Mouse (Mus musculus) heart, embryonic 16.5 days (tissue): Measurements from ENCODE around the gene Myl4. TPM values are rescaled to one million over a fixed set of nuclear protein-coding genes. Genes with fewer than 3 reads are reported as not detected.

Experiments used
- ATAC-seq: fragments of 200-750 bp; cut with Nextera tagmentation; replicated peaks from 2 replicates; pipeline ENCODE4 v1.8.0; 2017; ENCODE audit warnings: moderate number of reproducible peaks; ENCODE audit not compliant: insufficient read depth, low FRiP score; ENCODE audit errors: extremely low read depth
- H3K27ac ChIP-seq: fragments of 300-500 bp; sonication (generic); 2 replicates; pipeline ENCODE4 v1.5.1; 2014; ENCODE audit warnings: mild to moderate bottlenecking, low read length, control low read depth, moderate library complexity
- H3K27me3 ChIP-seq: fragments of 300-500 bp; sonication (generic); 2 replicates; pipeline ENCODE4 v1.6.1; 2014; ENCODE audit warnings: low read length, mixed read lengths; ENCODE audit not compliant: control insufficient read depth, insufficient read depth
- H3K36me3 ChIP-seq: fragments of 300-500 bp; sonication (generic); 2 replicates; pipeline ENCODE4 v1.6.1; 2014; ENCODE audit not compliant: control insufficient read depth, insufficient read depth
- H3K4me1 ChIP-seq: fragments of 300-500 bp; sonication (generic); 2 replicates; pipeline ENCODE4 v1.6.1; 2014; ENCODE audit warnings: low read length, mixed read lengths; ENCODE audit not compliant: control insufficient read depth, insufficient read depth
- H3K4me2 ChIP-seq: fragments of 300-500 bp; sonication (generic); 2 replicates; pipeline ENCODE4 v1.6.1; 2014; ENCODE audit warnings: low read depth, mild to moderate bottlenecking, control low read depth, low read length
- H3K4me3 ChIP-seq: fragments of 300-500 bp; sonication (generic); 2 replicates; pipeline ENCODE4 v1.5.1; 2014; ENCODE audit warnings: mild to moderate bottlenecking, control low read depth, low read length
- H3K9ac ChIP-seq: fragments of 300-500 bp; sonication (generic); 2 replicates; pipeline ENCODE4 v1.6.1; 2014; ENCODE audit warnings: low read length, control low read depth
- H3K9me3 ChIP-seq: fragments of 300-500 bp; sonication (generic); replicated peaks from 2 replicates; pipeline ENCODE4 v1.6.1; 2016; ENCODE audit warnings: low read length; ENCODE audit not compliant: control insufficient read depth
- WGBS: fragments of 180-500 bp; shearing (Covaris S2); extraction: QIAGEN DNeasy Blood & Tissue Kit; methylation state at CpG from one replicate; pipeline ENCODE4 v1.1.7; 2014; 5-methylcytosine and 5-hydroxymethylcytosine counted together
- polyA plus RNA-seq: library from polyadenylated mRNA; unstranded; fragments of >200 nt; fragmentation: Nextera tagmentation; extraction: Ambion mirVana; gene quantifications from 2 replicates; pipeline ENCODE4 v1.2.1, GENCODE M21; 2015

Gene Myl4
- polyA plus RNA-seq, 1 experiment from 2014 or later: 1,841 TPM

GRCm38 (mm10) chr11:104618638-104619076 is 68.2 kb downstream of the Myl4 start:
- Histone ChIP-seq H3K4me2 (no peak overlapping the region), H3K36me3 (no peaks in the 10 kb centered on the region), H3K27me3 (no peaks in the 10 kb centered on the region), H3K9ac (no peak overlapping the region), H3K9me3 (no peaks in the 10 kb centered on the region), H3K4me3 (no peak overlapping the region), H3K27ac (no peak overlapping the region), H3K4me1 (peaks cover 13% of the 10 kb centered on the region)
- 61% methylated on average over 6 of the region's 6 CpGs for WGBS
- no peak for ATAC-seq

GRCm38 (mm10) chr11:104619084-104620022 is 68.9 kb downstream of the Myl4 start:
- Histone ChIP-seq H3K9ac (no peak overlapping the region), H3K9me3 (no peaks in the 10 kb centered on the region), H3K4me2 (no peak overlapping the region), H3K4me1 (peaks cover 13% of the 10 kb centered on the region), H3K27me3 (no peaks in the 10 kb centered on the region), H3K36me3 (no peaks in the 10 kb centered on the region), H3K27ac (no peak overlapping the region), H3K4me3 (no peak overlapping the region)
- ATAC-seq: no peak
- WGBS: 78% methylated on average over 13 of the region's 13 CpGs

GRCm38 (mm10) chr11:104622040-104622962 is 71.8 kb downstream of the Myl4 start:
- Histone ChIP-seq H3K27ac (no peak overlapping the region), H3K27me3 (no peaks in the 10 kb centered on the region), H3K4me1 (peaks cover 13% of the 10 kb centered on the region), H3K36me3 (no peaks in the 10 kb centered on the region), H3K9me3 (no peaks in the 10 kb centered on the region), H3K4me3 (no peak overlapping the region), H3K4me2 (no peak overlapping the region), H3K9ac (no peak overlapping the region)
- 30% methylated on average over 10 of the region's 12 CpGs for WGBS
- no peak for ATAC-seq

GRCm38 (mm10) chr11:104624791-104625391 is 74.4 kb downstream of the Myl4 start:
- no peaks in the 10 kb centered on the region for H3K27me3 ChIP-seq
- ATAC-seq: 0 out of 2 replicates have a peak, but pooled peaks have one; percentile 19
- H3K4me2 ChIP-seq: no peak overlapping the region
- WGBS: 39% methylated on average over 6 of the region's 6 CpGs
- no peaks in the 10 kb centered on the region for H3K36me3 ChIP-seq
- no peak overlapping the region for H3K9ac ChIP-seq
- peak overlapping the region; percentile 37; the same call in 1 of the 2 replicates for H3K27ac ChIP-seq
- H3K9me3 ChIP-seq: no peaks in the 10 kb centered on the region
- no peak overlapping the region for H3K4me3 ChIP-seq
- H3K4me1 ChIP-seq: peaks cover 13% of the 10 kb centered on the region

- Histone ChIP-seq H3K27me3 (no peaks in the 10 kb centered on the region), H3K4me2 (no peak overlapping the region), H3K4me1 (peaks cover 13% of the 10 kb centered on the region), H3K4me3 (no peak overlapping the region), H3K9me3 (no peaks in the 10 kb centered on the region), H3K36me3 (no peaks in the 10 kb centered on the region), H3K27ac (peak overlapping the region; percentile 37; the same call in 1 of the 2 replicates), H3K9ac (no peak overlapping the region)
- peak; percentile 68 for ATAC-seq
- WGBS: 30% methylated on average over 12 of the region's 12 CpGs
These were observed 75.3 kb downstream of the Myl4 start for GRCm38 (mm10) chr11:104625453-104626402.

GRCm38 (mm10) chr11:104626635-104627034 is 76.2 kb downstream of the Myl4 start:
- H3K9ac ChIP-seq: no peak overlapping the region
- no peak overlapping the region for H3K27ac ChIP-seq
- H3K27me3 ChIP-seq: no peaks in the 10 kb centered on the region
- no peak overlapping the region for H3K4me2 ChIP-seq
- no peaks in the 10 kb centered on the region for H3K36me3 ChIP-seq
- H3K4me1 ChIP-seq: peaks cover 13% of the 10 kb centered on the region
- no peak for ATAC-seq
- no peaks in the 10 kb centered on the region for H3K9me3 ChIP-seq
- H3K4me3 ChIP-seq: no peak overlapping the region

GRCm38 (mm10) chr11:104627616-104628301 is 77.3 kb downstream of the Myl4 start:
- H3K9ac ChIP-seq: no peak overlapping the region
- peaks cover 13% of the 10 kb centered on the region for H3K4me1 ChIP-seq
- no peak overlapping the region for H3K4me3 ChIP-seq
- ATAC-seq: no peak
- H3K27me3 ChIP-seq: no peaks in the 10 kb centered on the region
- H3K4me2 ChIP-seq: no peak overlapping the region
- 63% methylated on average over 11 of the region's 11 CpGs for whole genome bisulfite sequencing
- H3K9me3 ChIP-seq: no peaks in the 10 kb centered on the region
- H3K36me3 ChIP-seq: no peaks in the 10 kb centered on the region
- H3K27ac ChIP-seq: no peak overlapping the region
